Mouse (Mus musculus): ENCODE measurements around the gene Ppp1r16b.
A peak's percentile ranks its signal among the peaks of the same experiment; 100 is the strongest.

The Ppp1r16b gene

GRCm38 (mm10) chr2:158665098-158665497 is at the start of gene Ppp1r16b:
Ppp1r16b (plus strand) TSS chr2:158665398.
- no peak for DNase-seq (ENCODE audit: low read depth, low spot score)

GRCm38 (mm10) chr2:158615702-158616101 is 49.5 kb upstream of the Ppp1r16b start:
- no peak for DNase-seq (ENCODE audit: low read depth, low spot score)

GRCm38 (mm10) chr2:158616296-158616695 is 48.9 kb upstream of the Ppp1r16b start:
- DNase-seq (ENCODE audit: low read depth, low spot score), result no peak

- no peak for DNase-seq (ENCODE audit: low read depth, low spot score)
These were observed 48.4 kb upstream of the Ppp1r16b start for GRCm38 (mm10) chr2:158616790-158617189.

- peak; percentile 92 for DNase-seq (ENCODE audit: low read depth, low spot score)
These were observed 40.4 kb upstream of the Ppp1r16b start, which contains the start of gene Actr5 for GRCm38 (mm10) chr2:158624718-158625222. Actr5 (plus strand) TSS chr2:158624888.

GRCm38 (mm10) chr2:158625231-158625630 is 40.0 kb upstream of the Ppp1r16b start:
- DNase-seq (ENCODE audit: low read depth, low spot score), result no peak

GRCm38 (mm10) chr2:158625697-158626096 is 39.5 kb upstream of the Ppp1r16b start:
- DNase-seq (ENCODE audit: low read depth, low spot score), result no peak

- DNase-seq (ENCODE audit: low read depth, low spot score), result no peak
These were observed 36.3 kb upstream of the Ppp1r16b start for GRCm38 (mm10) chr2:158628858-158629257.

GRCm38 (mm10) chr2:158629414-158629813 is 35.8 kb upstream of the Ppp1r16b start:
- no peak for DNase-seq (ENCODE audit: low read depth, low spot score)

GRCm38 (mm10) chr2:158631873-158632272 is 33.3 kb upstream of the Ppp1r16b start:
- no peak for DNase-seq (ENCODE audit: low read depth, low spot score)

- no peak for DNase-seq (ENCODE audit: low read depth, low spot score)
These were observed 23.3 kb upstream of the Ppp1r16b start for GRCm38 (mm10) chr2:158641869-158642268.

- DNase-seq (ENCODE audit: low read depth, low spot score), result no peak
These were observed 22.6 kb upstream of the Ppp1r16b start for GRCm38 (mm10) chr2:158642587-158642986.

- DNase-seq (ENCODE audit: low read depth, low spot score), result no peak
These were observed 21.4 kb upstream of the Ppp1r16b start for GRCm38 (mm10) chr2:158643791-158644190.

GRCm38 (mm10) chr2:158651159-158651908 is 13.9 kb upstream of the Ppp1r16b start:
- DNase-seq (ENCODE audit: low read depth, low spot score), result no peak

GRCm38 (mm10) chr2:158652985-158653384 is 12.2 kb upstream of the Ppp1r16b start:
- no peak for DNase-seq (ENCODE audit: low read depth, low spot score)

- no peak for DNase-seq (ENCODE audit: low read depth, low spot score)
These were observed 10.5 kb upstream of the Ppp1r16b start for GRCm38 (mm10) chr2:158654717-158655116.

GRCm38 (mm10) chr2:158655806-158656205 is 9.4 kb upstream of the Ppp1r16b start:
- DNase-seq (ENCODE audit: low read depth, low spot score), result no peak

GRCm38 (mm10) chr2:158658822-158659221 is 6.4 kb upstream of the Ppp1r16b start:
- no peak for DNase-seq (ENCODE audit: low read depth, low spot score)

- DNase-seq (ENCODE audit: low read depth, low spot score), result no peak
These were observed 5.9 kb upstream of the Ppp1r16b start for GRCm38 (mm10) chr2:158659346-158659745.

GRCm38 (mm10) chr2:158666071-158666800 is 1.0 kb downstream of the Ppp1r16b start:
- DNase-seq (ENCODE audit: low read depth, low spot score), result no peak

GRCm38 (mm10) chr2:158667022-158667670 is 1.9 kb downstream of the Ppp1r16b start:
- peak; percentile 52 for DNase-seq (ENCODE audit: low read depth, low spot score)

Measured in WW6 (cell line).